Mouse (Mus musculus) brain, embryonic 14.5 days (tissue): ENCODE data around the gene Cgas.

Experiments
- CTCF ChIP-seq: fragments of 200-500 bp; IDR thresholded peaks from 2 replicates; pipeline ENCODE4 v1.5.1; 2012; ENCODE audit warnings: inconsistent platforms, mild to moderate bottlenecking, moderate library complexity, borderline replicate concordance; ENCODE audit not compliant: insufficient read depth, insufficient read length; ENCODE audit errors: extremely low read depth
- POLR2A ChIP-seq: fragments of 200-500 bp; IDR thresholded peaks from 2 replicates; pipeline ENCODE4 v1.6.1; 2012; ENCODE audit warnings: mild to moderate bottlenecking, inconsistent platforms, borderline replicate concordance; ENCODE audit not compliant: poor library complexity, insufficient read depth, insufficient read length, severe bottlenecking; ENCODE audit errors: extremely low read depth

- TF ChIP-seq POLR2A (no peak), CTCF (no peak)
Observed at GRCm38 (mm10) chr9:78492254-78492653, 49.2 kb upstream of the Cgas start.
